Mouse (Mus musculus) limb, embryonic 14.5 days (tissue): ENCODE measurements around the gene Hoxb3. TPM values are rescaled to one million over a fixed set of nuclear protein-coding genes. Genes with fewer than 3 reads are reported as not detected.
A peak's percentile ranks its signal among the peaks of the same experiment; 100 is the strongest.

Source experiments
- ATAC-seq: fragments of 200-750 bp; cut with Nextera tagmentation; 2 replicates; pipeline ENCODE4 v1.8.0; 2017; ENCODE audit warnings: low read depth, moderate number of reproducible peaks, moderate TSS enrichment; ENCODE audit not compliant: low FRiP score
- DNase-seq: peaks from one replicate; pipeline ENCODE4 v3.0.0-alpha.2; 2015; ENCODE audit warnings: low spot score
- H3K27ac ChIP-seq: fragments of 300-500 bp; sonication (generic); replicated peaks from 2 replicates; pipeline ENCODE4 v1.5.1; 2014; ENCODE audit warnings: low read depth, mild to moderate bottlenecking, low read length, moderate library complexity, mixed read lengths
- H3K27me3 ChIP-seq: fragments of 300-500 bp; sonication (generic); 2 replicates; pipeline ENCODE4 v1.6.1; 2014; ENCODE audit warnings: low read length, mixed read lengths; ENCODE audit not compliant: control insufficient read depth, insufficient read depth
- H3K36me3 ChIP-seq: fragments of 300-500 bp; sonication (generic); 2 replicates; pipeline ENCODE4 v1.6.1; 2014; ENCODE audit warnings: mild to moderate bottlenecking, low read length, moderate library complexity, mixed read lengths; ENCODE audit not compliant: control insufficient read depth, insufficient read depth
- H3K4me1 ChIP-seq: fragments of 300-500 bp; sonication (generic); 2 replicates; pipeline ENCODE4 v1.6.1; 2014; ENCODE audit warnings: antibody characterized with exemption, low read length, mixed read lengths; ENCODE audit not compliant: control insufficient read depth, insufficient read depth
- H3K4me2 ChIP-seq: fragments of 300-500 bp; sonication (generic); replicated peaks from 2 replicates; pipeline ENCODE4 v1.6.1; 2014; ENCODE audit warnings: low read depth, mild to moderate bottlenecking, low read length, moderate library complexity; ENCODE audit not compliant: severe bottlenecking
- H3K4me3 ChIP-seq: fragments of 300-500 bp; sonication (generic); replicated peaks from 2 replicates; pipeline ENCODE4 v1.5.1; 2014; ENCODE audit warnings: low read length
- H3K9ac ChIP-seq: fragments of 300-500 bp; sonication (generic); 2 replicates; pipeline ENCODE4 v1.6.1; 2014; ENCODE audit warnings: mild to moderate bottlenecking, low read depth, low read length, moderate library complexity; ENCODE audit not compliant: severe bottlenecking
- H3K9me3 ChIP-seq: fragments of 300-500 bp; sonication (generic); 2 replicates; pipeline ENCODE4 v1.6.1; 2016; ENCODE audit warnings: low read length; ENCODE audit not compliant: control insufficient read depth
- POLR2A ChIP-seq: fragments of 200-500 bp; IDR thresholded peaks from 2 replicates; pipeline ENCODE4 v1.8.0; 2012; ENCODE audit warnings: inconsistent platforms, mild to moderate bottlenecking, moderate library complexity, borderline replicate concordance; ENCODE audit not compliant: insufficient read depth, insufficient read length; ENCODE audit errors: extremely low read depth
- WGBS: fragments of 180-500 bp; shearing (Covaris S2); extraction: QIAGEN DNeasy Blood & Tissue Kit; methylation state at CpG from one replicate; pipeline ENCODE4 v1.1.7; 2014; 5-methylcytosine and 5-hydroxymethylcytosine counted together
- polyA plus RNA-seq, 2 experiments: library from polyadenylated mRNA; depleted of rRNA in 1 of 2; stranded (reverse) in 1 of 2; unstranded in 1 of 2; fragments of >200 nt; fragmentation: Nextera tagmentation in 1 of 2; extraction: Ambion mirVana in 1 of 2; gene quantifications; 2 replicates each; pipeline versions ENCODE4 v1.2.1 to v1.2.3; 2012 to 2014

The Hoxb3 gene
- polyA plus RNA-seq, 2 experiments = 0.69 to 4.9 TPM

DNA sequence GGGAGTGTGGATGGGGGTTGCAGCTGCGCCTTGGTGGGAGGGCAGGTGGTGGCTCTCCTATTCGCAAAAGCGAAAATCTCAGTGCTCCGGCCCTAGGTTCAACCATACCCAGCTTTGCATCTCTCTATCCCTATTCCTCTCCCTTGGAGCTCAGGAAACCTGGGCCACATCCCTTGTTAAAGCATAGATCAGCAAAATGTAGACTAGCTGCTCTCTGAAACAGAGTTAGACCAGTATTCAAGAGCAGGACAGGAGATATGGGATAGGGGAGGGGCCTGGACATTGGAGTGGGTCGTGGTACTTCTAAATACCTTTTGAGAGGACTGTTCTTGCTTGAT, 7.8 kb upstream of the Hoxb3 start:
- Histone ChIP-seq H3K9ac (no peak overlapping the region), H3K4me3 (peak overlapping the region; percentile 8; the same call in 1 of the 2 replicates), H3K4me1 (peaks cover 5% of the 10 kb centered on the region), H3K27me3 (peaks cover 100% of the 10 kb centered on the region), H3K9me3 (no peaks in the 10 kb centered on the region), H3K27ac (no peak overlapping the region), H3K36me3 (no peaks in the 10 kb centered on the region), H3K4me2 (peak overlapping the region; percentile 19; the same call in 1 of the 2 replicates)
- no peak for TF ChIP-seq POLR2A
- DNase-seq (no peak), ATAC-seq (no peak)
- 12% methylated on average over 5 of the region's 5 CpGs for WGBS

DNA sequence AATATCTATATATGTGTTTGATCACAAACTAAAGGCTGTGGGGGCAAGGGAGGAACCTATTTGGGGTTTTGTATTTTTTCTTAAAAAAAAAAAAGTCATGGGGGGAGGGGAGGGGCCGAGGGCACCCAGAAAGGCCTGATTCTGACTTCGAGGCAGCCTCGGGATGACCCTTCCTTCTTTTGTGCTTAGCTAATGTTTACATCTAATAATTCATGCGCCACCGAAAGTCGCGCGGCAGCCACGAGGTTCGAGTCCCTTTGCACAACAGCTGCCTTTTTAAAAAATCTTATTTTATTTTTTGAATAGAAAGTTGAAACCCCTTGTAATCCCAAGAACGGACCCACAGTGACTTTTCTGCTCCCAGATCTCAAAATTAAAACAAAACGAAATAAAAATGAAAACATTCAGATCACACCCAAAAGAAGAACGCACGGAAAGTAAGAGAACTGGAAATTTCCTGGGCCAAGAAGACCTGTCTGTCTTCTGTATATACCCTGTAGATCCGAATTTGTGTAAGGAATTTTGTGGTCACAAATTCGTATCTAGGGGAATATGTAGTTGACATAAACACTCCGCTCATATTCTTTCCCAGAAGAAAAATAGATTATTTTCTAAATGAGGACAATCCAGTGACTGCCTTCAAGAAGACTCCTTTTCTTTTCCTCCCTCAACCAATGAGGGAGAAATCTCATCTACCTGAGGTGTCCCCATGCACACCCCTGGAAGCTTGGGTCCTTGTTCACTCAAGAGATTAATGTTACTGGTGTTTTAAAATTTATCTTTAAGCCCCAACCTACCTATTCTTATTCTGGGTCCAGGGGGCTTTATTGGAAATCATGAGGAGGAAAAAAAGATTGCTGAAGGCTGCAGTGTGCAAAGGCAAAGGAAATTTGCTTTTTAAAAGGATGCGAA, 6.2 kb upstream of the Hoxb3 start:
- H3K9me3 ChIP-seq = no peaks in the 10 kb centered on the region
- H3K27ac ChIP-seq = no peak overlapping the region
- no peak for DNase-seq
- ATAC-seq = no peak
- H3K4me1 ChIP-seq = peaks cover 5% of the 10 kb centered on the region
- H3K27me3 ChIP-seq = peaks cover 100% of the 10 kb centered on the region
- no peak overlapping the region for H3K9ac ChIP-seq
- WGBS = 9% methylated on average over 18 of the region's 18 CpGs
- no peak overlapping the region for H3K4me2 ChIP-seq
- H3K36me3 ChIP-seq = no peaks in the 10 kb centered on the region
- no peak for TF ChIP-seq POLR2A
- H3K4me3 ChIP-seq = no peak overlapping the region

DNA sequence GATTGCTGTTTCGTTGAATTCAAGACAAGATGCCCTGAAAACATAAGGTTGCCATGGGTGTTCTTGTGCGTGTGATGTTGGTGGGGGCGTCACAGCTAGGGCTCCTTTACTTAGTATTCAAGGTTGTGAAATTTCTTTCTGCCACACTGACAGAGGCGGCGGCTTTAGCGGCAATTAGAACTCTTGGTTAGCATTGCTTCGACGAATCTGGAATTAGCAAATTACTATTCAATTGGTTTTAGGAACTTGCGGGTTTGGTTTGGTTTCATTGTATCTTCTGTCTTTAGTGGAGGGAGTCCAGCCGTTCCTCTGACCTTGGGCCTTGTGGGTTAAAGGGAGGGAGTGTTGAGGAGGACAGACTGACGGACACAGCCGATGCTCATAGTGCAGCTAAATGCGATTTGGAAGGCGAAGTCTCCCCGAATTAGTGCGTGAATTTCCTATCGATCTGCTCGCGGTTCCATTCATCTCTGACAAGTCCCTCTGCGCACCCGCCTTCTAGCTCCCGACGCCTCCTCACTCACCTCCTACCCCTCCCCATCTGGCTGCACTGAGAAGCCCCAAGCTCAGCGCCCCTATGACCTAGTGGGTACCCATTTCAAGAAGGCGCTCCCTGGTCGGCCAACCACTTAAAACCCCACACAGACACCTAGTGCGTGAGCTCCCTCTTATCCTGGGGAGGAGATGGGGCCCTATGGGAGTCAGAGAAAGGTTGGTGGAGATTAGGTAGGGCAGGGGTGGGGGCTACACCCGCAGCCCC, 5.3 kb upstream of the Hoxb3 start, which contains the start of gene Hoxb4:
Gene Hoxb4, plus strand, starts transcription at position 660 of the 760 bp plus-strand sequence.
- H3K4me3 ChIP-seq = peak within 1 kb of the TSS; percentile 34
- H3K27me3 ChIP-seq = peaks cover 100% of the 10 kb centered on the region
- ATAC-seq = no peak
- H3K4me1 ChIP-seq = peaks cover 5% of the 10 kb centered on the region
- H3K36me3 ChIP-seq = no peaks in the 10 kb centered on the region
- no peak for TF ChIP-seq POLR2A
- H3K9ac ChIP-seq = no peak within 1 kb of the TSS
- WGBS = 3% methylated on average over 28 of the region's 28 CpGs
- H3K9me3 ChIP-seq = no peaks in the 10 kb centered on the region
- peak within 1 kb of the TSS; percentile 43 for H3K4me2 ChIP-seq
- no peak within 1 kb of the TSS; the same call in 1 of the 2 replicates for H3K27ac ChIP-seq
- no peak for DNase-seq

DNA sequence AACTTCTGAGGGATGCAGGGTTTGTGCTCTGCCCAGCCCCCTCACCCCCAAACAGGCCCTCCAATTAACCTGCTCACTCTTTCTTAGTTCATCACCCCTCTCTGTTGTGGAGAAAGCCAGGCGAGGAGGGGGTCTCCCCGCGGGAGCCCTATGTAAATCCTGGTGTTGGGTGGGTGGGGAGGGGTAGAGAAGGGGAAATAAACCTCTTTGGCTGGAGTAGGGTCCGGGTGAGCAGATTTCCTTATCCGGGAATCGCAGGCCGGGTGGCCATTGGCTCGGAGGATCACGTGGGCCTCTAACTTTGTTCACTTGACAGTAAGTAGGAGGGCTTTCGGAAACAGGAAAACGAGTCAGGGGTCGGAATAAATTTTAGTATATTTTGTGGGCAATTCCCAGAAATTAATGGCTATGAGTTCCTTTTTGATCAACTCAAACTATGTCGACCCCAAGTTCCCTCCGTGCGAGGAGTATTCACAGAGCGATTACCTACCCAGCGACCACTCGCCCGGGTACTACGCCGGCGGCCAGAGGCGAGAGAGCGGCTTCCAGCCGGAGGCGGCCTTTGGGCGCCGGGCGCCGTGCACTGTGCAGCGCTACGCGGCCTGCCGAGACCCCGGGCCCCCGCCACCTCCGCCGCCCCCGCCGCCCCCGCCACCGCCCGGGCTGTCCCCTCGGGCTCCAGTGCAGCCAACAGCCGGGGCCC, 4.6 kb upstream of the Hoxb3 start:
- H3K27me3 ChIP-seq = peaks cover 98% of the 10 kb centered on the region
- peak overlapping the region; percentile 34 for H3K4me3 ChIP-seq
- peak overlapping the region; percentile 43 for H3K4me2 ChIP-seq
- H3K36me3 ChIP-seq = no peaks in the 10 kb centered on the region
- WGBS = under 1% methylated on average over 35 of the region's 45 CpGs
- ATAC-seq (0 out of 2 replicates have a peak, but pooled peaks have one; percentile 56), DNase-seq (peak; percentile 64)
- H3K9me3 ChIP-seq = no peaks in the 10 kb centered on the region
- H3K4me1 ChIP-seq = peaks cover 5% of the 10 kb centered on the region
- H3K27ac ChIP-seq = no peak overlapping the region; the same call in 1 of the 2 replicates
- no peak overlapping the region for H3K9ac ChIP-seq
- TF ChIP-seq POLR2A = no peak
